Mouse (Mus musculus): ENCODE measurements around the gene Txnip.

DNA sequence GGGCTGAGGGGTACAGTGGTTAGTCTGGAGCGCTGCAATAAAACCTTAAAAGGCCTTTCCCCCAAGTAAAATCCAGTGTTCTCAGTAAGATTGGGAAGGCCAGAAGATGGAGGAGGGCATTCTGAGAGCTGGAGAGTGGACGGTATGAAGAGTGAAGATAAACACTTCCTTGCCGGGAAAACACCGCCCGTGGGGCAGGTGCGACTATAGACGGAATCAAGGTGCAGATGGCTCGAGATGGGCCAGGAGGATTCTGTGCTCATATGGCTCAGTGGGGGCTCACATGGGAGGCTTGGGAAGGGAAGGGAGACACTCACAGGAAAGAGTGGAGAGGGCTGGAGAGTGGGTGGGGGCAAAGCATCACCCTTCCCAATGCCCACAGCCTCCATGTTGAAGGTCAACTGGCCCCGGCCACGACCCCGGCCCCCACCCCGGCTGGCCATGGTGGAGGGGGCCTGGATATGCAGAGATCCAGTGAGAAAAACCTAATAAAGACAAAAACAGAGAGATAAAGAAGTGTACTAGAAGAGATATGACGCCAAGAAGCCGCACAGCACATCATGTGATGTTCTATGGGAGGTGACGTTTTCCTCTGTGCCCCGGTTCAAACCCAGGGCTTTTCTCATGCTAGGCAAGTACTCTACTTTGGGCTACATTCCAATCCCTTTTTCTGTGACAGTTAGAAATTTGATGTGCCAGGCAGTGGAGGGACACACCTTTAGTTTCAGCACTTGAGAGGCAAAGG, 24.2 kb downstream of the Txnip start:
- TF ChIP-seq CTCF (IDR thresholded peaks at IDR 0.05; ENCODE audit: control insufficient read depth, insufficient read depth, insufficient replicate concordance, low read depth, low read length) (no peak), POLR2A (IDR thresholded peaks at IDR 0.05; ENCODE audit: control insufficient read depth, low read depth, low read length) (no peak)
